Mouse (Mus musculus): Measurements from ENCODE around the gene Taar7b.

GRCm38 (mm10) chr10:23960444-23960915 is 39.3 kb upstream of the Taar7b start, which contains the start of gene Taar4:
- TF ChIP-seq EP300 (IDR thresholded peaks at IDR 0.05; ENCODE audit: low read depth), result no peak
- TF ChIP-seq CTCF (IDR thresholded peaks at IDR 0.05; ENCODE audit: low read depth), result no peak
